Mouse (Mus musculus) kidney, adult 8-10 months (tissue): ENCODE results near the gene Fam208b.
A peak's percentile ranks its signal among the peaks of the same experiment; 100 is the strongest.
"Not testable (repeated sequence)": the region's sequence is repeated elsewhere in the genome, so short reads cannot be mapped to it uniquely, and the experiment has no call there.

Experiments
- DNase-seq, 2 experiments: peaks; one replicate each; pipeline ENCODE4 v3.0.0; 2022

Fam208b gene

GRCm38 (mm10) chr13:3563130-3563529, 47.8 kb downstream of the Fam208b start:
- DNase-seq = no peak

- no peak for DNase-seq
Measured at GRCm38 (mm10) chr13:3547856-3548255, 63.1 kb downstream of the Fam208b start.

GRCm38 (mm10) chr13:3547410-3547809, 63.5 kb downstream of the Fam208b start:
- DNase-seq = no peak

GRCm38 (mm10) chr13:3544925-3545324, 66.0 kb downstream of the Fam208b start:
- DNase-seq = no peak

- no peak for DNase-seq
Measured at GRCm38 (mm10) chr13:3544077-3544874, 66.6 kb downstream of the Fam208b start.

- DNase-seq = no peak
Measured at GRCm38 (mm10) chr13:3541159-3541782, 69.6 kb downstream of the Fam208b start.

- no peak for DNase-seq
Measured at GRCm38 (mm10) chr13:3540166-3540565, 70.7 kb downstream of the Fam208b start.

- DNase-seq = no peak
Measured at GRCm38 (mm10) chr13:3538969-3539562, 71.8 kb downstream of the Fam208b start.

GRCm38 (mm10) chr13:3538223-3538968, 72.5 kb downstream of the Fam208b start:
- peak; percentile 83 to 85 for DNase-seq

GRCm38 (mm10) chr13:3537594-3538222, 73.2 kb downstream of the Fam208b start, which contains the start of gene Gdi2:
Gene Gdi2, plus strand, starts transcription at chr13:3538063.
- peak; percentile 94 to 95 for DNase-seq

- no peak for DNase-seq
Measured at GRCm38 (mm10) chr13:3534146-3534545, 76.8 kb downstream of the Fam208b start.

GRCm38 (mm10) chr13:3532451-3532850, 78.5 kb downstream of the Fam208b start:
- no peak for DNase-seq

- peak in 1 of 2 experiments; percentile 12 for DNase-seq
Measured at GRCm38 (mm10) chr13:3531692-3532320, 79.1 kb downstream of the Fam208b start.

- DNase-seq = not testable (repeated sequence)
Measured at GRCm38 (mm10) chr13:3531176-3531575, 79.7 kb downstream of the Fam208b start.

- no peak for DNase-seq
Measured at GRCm38 (mm10) chr13:3530451-3530850, 80.5 kb downstream of the Fam208b start.

GRCm38 (mm10) chr13:3526328-3526727, 84.6 kb downstream of the Fam208b start:
- DNase-seq = peak in 1 of 2 experiments; percentile 15

- peak; percentile 69 to 75 for DNase-seq
Measured at GRCm38 (mm10) chr13:3525611-3526051, 85.3 kb downstream of the Fam208b start.

- DNase-seq = no peak
Measured at GRCm38 (mm10) chr13:3523946-3524345, 87.0 kb downstream of the Fam208b start.

GRCm38 (mm10) chr13:3523459-3523858, 87.4 kb downstream of the Fam208b start:
- peak; percentile 53 to 74 for DNase-seq

- DNase-seq = not testable (repeated sequence)
Measured at GRCm38 (mm10) chr13:3519994-3520393, 90.9 kb downstream of the Fam208b start.

- DNase-seq = not testable (repeated sequence)
Measured at GRCm38 (mm10) chr13:3519357-3519756, 91.6 kb downstream of the Fam208b start.
